Mouse (Mus musculus): ENCODE measurements around the gene Loxl1. TPM values are rescaled to one million over a fixed set of nuclear protein-coding genes. Genes with fewer than 3 reads are reported as not detected.

Loxl1 gene
- polyA plus RNA-seq (2012; fragmentation: generic; extraction: Trizol) = 100 to 1,000 TPM; 112 to 610 TPM

GRCm38 (mm10) chr9:58312944-58313359 is at the start of gene Loxl1:
Gene Loxl1 (minus strand): TSS chr9:58313186.

GRCm38 (mm10) chr9:58253033-58253804 is 59.8 kb downstream of the Loxl1 start, which contains the start of gene Stoml1:
Gene Stoml1 (plus strand): TSS chr9:58253164.

GRCm38 (mm10) chr9:58249592-58250192 is 63.3 kb downstream of the Loxl1 start, which contains the start of gene Pml:
Gene Pml (minus strand): TSS chr9:58249786.

Other genes starting within 250 kb of the Loxl1 start
- 1 to 10 TPM in 1 of 2 experiments, under 1 TPM in 1; 0.15 to 4.2 TPM for gene Stra6, start 249.4 kb downstream of the Loxl1 start, polyA plus RNA-seq (2012; fragmentation: generic; extraction: Trizol)
- gene Ccdc33, start 194.4 kb downstream of the Loxl1 start, polyA plus RNA-seq (2012; fragmentation: generic; extraction: Trizol) = under 1 TPM in 1 of 2 experiments, not detected in 1; 0.14 TPM
- 100 to 1,000 TPM in 1 of 2 experiments, under 1 TPM in 1; 0.76 to 401 TPM for gene Islr, start 108.9 kb downstream of the Loxl1 start, polyA plus RNA-seq (2012; fragmentation: generic; extraction: Trizol)
- gene Islr2, start 108.9 kb downstream of the Loxl1 start, polyA plus RNA-seq (2012; fragmentation: generic; extraction: Trizol) = under 1 TPM in 1 of 2 experiments, not detected in 1; 0.05 TPM
- gene Pml, start 63.4 kb downstream of the Loxl1 start, polyA plus RNA-seq (2012; fragmentation: generic; extraction: Trizol) = 10 to 100 TPM; 21.4 to 22.8 TPM
- gene Stoml1, start 60.0 kb downstream of the Loxl1 start, polyA plus RNA-seq (2012; fragmentation: generic; extraction: Trizol) = 10 to 100 TPM in 1 of 2 experiments, 1 to 10 TPM in 1; 8.4 to 39.9 TPM
- not detected for gene Tbc1d21, start 57.3 kb upstream of the Loxl1 start, polyA plus RNA-seq (2012; fragmentation: generic; extraction: Trizol)
- gene Insyn1, start 175.4 kb upstream of the Loxl1 start, polyA plus RNA-seq (2012; fragmentation: generic; extraction: Trizol) = 10 to 100 TPM; 10.1 to 26.7 TPM
- 10 to 100 TPM in 1 of 2 experiments, 1 to 10 TPM in 1; 6.7 to 47.4 TPM for gene Cd276, start 242.3 kb upstream of the Loxl1 start, polyA plus RNA-seq (2012; fragmentation: generic; extraction: Trizol)

All from C3H10T1/2 (cell line).